Mouse (Mus musculus): ENCODE measurements around the gene Fahd2a.

- no peak for TF ChIP-seq CTCF (IDR thresholded peaks at IDR 0.05; ENCODE audit: low read depth, low read length)
- no peak for TF ChIP-seq EP300 (IDR thresholded peaks at IDR 0.05; ENCODE audit: insufficient read depth, low read depth, low read length)
Measured at GRCm38 (mm10) chr2:127390352-127390751, 54.0 kb downstream of the Fahd2a start.

Data from ES-Bruce4 (cell line).